Mouse (Mus musculus): ENCODE results near the gene Eps8.

- TF ChIP-seq CTCF (IDR thresholded peaks at IDR 0.05; ENCODE audit: extremely low read depth, insufficient read length, insufficient replicate concordance, low read depth, low read length) (no peak), POLR2A (IDR thresholded peaks at IDR 0.05; ENCODE audit: low read depth, low read length) (no peak)
Observed at GRCm38 (mm10) chr6:137557159-137557558, 97.5 kb downstream of the Eps8 start.
